Mouse (Mus musculus): Measurements from ENCODE around the gene Kcnrg. TPM values are rescaled to one million over a fixed set of nuclear protein-coding genes. Genes with fewer than 3 reads are reported as not detected.
"Not testable (repeated sequence)": the region's sequence is repeated elsewhere in the genome, so short reads cannot be mapped to it uniquely, and the experiment has no call there.

Gene Kcnrg
- 1.7 and 2.7 TPM in 2 replicates for polyA plus RNA-seq (2016; fragmentation: Nextera tagmentation; extraction: Ambion mirVana)

DNA sequence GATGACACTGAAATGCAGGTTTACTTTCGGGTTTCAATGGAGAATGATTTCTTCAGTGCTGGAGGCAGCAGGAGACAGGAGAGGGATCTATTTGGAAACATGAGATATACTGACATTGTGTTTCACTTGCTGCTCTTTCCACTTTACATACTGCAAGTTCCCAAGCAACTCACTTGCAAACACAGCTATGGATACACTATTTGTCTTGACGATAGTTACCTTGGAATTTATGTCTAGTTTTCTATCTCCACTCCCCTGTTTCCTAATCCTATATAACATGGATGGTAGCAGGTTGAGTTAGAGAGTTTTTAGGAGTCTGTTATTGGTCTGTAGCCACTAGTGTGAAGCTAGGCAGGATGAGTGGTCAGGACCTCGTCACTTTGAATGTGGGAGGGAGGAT lies at the start of gene Kcnrg:
Gene Kcnrg (plus strand): TSS at position 301 of the 400 bp plus-strand sequence.
- no peak within 1 kb of the TSS for H3K4me3 ChIP-seq (replicated peaks)
- no peak within 1 kb of the TSS for H3K27ac ChIP-seq
- H3K9ac ChIP-seq: no peak within 1 kb of the TSS
- H3K27me3 ChIP-seq: no peaks in the 10 kb centered on the region
- H3K9me3 ChIP-seq: no peaks in the 10 kb centered on the region
- H3K4me2 ChIP-seq: no peak within 1 kb of the TSS
- H3K4me1 ChIP-seq: no peaks in the 10 kb centered on the region
- WGBS: 90% methylated on average over 3 of the region's 3 CpGs
- ATAC-seq (ENCODE audit: low FRiP score): no peak
- H3K36me3 ChIP-seq (replicated peaks): peaks cover 33% of the 10 kb centered on the region

DNA sequence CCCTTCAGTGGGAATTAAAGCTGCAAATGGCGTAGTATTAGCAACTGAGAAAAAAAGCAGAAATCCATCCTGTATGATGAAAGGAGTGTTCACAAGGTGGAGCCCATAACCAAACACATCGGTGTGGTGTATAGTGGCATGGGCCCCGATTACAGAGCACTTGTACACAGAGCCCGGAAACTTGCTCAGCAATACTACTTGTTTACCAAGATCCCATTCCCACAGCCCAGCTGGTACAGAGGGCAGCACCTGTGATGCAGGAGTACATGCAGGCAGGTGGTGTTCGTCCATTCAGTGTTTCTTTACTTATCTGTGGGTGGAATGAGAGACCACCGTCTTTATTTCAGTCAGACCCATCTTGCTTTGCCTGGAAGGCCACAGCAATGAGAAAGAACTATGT lies 48.4 kb upstream of the Kcnrg start:
- Histone ChIP-seq H3K27me3 (no peaks in the 10 kb centered on the region), H3K4me1 (peaks cover 11% of the 10 kb centered on the region; the same call in 1 of the 2 replicates), H3K9me3 (no peaks in the 10 kb centered on the region), H3K4me2 (no peak overlapping the region), H3K27ac (no peak overlapping the region), H3K9ac (no peak overlapping the region), H3K36me3 (replicated peaks) (no peaks in the 10 kb centered on the region), H3K4me3 (replicated peaks) (no peak overlapping the region)
- whole genome bisulfite sequencing: 86% methylated on average over 6 of the region's 6 CpGs
- no peak for ATAC-seq (ENCODE audit: low FRiP score)

GRCm38 (mm10) chr14:61559856-61560255 lies 47.4 kb upstream of the Kcnrg start:
- Histone ChIP-seq H3K27me3 (no peaks in the 10 kb centered on the region), H3K4me1 (peaks cover 11% of the 10 kb centered on the region; the same call in 1 of the 2 replicates), H3K36me3 (replicated peaks) (no peaks in the 10 kb centered on the region), H3K27ac (no peak overlapping the region), H3K4me3 (replicated peaks) (no peak overlapping the region), H3K4me2 (no peak overlapping the region), H3K9ac (no peak overlapping the region), H3K9me3 (no peaks in the 10 kb centered on the region)
- 87% methylated on average over 3 of the region's 3 CpGs for WGBS
- no peak for ATAC-seq (ENCODE audit: low FRiP score)

DNA sequence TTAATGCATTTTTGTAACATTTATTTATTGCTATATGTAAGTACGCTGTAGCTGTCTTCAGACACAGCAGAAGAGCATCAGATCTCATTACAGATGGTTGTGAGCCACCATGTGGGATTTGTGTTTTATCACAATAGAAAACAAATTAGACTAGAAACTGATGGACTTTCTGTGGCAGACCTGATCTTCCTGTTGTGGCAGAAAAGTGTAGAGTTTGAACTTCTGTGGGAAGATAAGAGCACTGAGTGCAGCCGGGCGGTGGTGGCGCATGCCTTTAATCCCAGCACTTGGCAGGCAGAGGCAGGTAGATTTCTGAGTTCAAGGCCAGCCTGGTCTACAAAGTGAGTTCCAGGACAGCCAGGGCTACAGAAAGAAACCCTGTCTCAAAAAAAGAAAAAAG lies 41.0 kb upstream of the Kcnrg start:
- H3K4me1 ChIP-seq; H3K9me3 ChIP-seq; H3K4me2 ChIP-seq; H3K27ac ChIP-seq; H3K27me3 ChIP-seq; H3K4me3 ChIP-seq (replicated peaks); H3K9ac ChIP-seq; H3K36me3 ChIP-seq (replicated peaks); ATAC-seq (ENCODE audit: low FRiP score): not testable (repeated sequence)
- 89% methylated on average over 4 of the region's 4 CpGs for WGBS

DNA sequence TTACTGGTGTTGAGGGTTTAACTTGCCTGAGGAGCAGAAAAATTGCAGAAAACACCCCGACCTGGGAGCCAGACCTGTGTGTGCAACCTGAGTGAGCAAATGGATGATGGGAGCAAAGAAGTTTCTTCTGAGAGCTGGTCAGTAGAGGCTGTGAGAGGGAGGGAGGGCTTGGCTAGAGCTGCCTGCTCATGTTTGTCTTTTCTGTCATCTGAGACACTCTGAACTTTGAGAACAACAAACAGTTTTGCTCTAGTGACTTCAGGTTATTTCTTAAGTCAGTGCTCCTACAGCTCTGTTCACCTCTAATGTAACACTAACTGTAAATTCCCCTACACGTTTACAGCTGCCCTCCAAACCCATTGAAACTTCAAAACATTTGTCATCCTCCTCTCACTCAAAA lies 37.9 kb upstream of the Kcnrg start:
- WGBS: 72% methylated on average over 2 of the region's 2 CpGs
- ATAC-seq (ENCODE audit: low FRiP score): no peak
- Histone ChIP-seq H3K27me3 (no peaks in the 10 kb centered on the region), H3K9me3 (no peaks in the 10 kb centered on the region), H3K4me1 (no peaks in the 10 kb centered on the region), H3K4me3 (replicated peaks) (no peak overlapping the region), H3K36me3 (replicated peaks) (no peaks in the 10 kb centered on the region), H3K4me2 (no peak overlapping the region), H3K9ac (no peak overlapping the region), H3K27ac (no peak overlapping the region)

- 11% methylated on average over 4 of the region's 4 CpGs for WGBS
- Histone ChIP-seq H3K4me3 (replicated peaks) (no peak overlapping the region), H3K4me1 (no peaks in the 10 kb centered on the region), H3K27ac (no peak overlapping the region), H3K4me2 (no peak overlapping the region), H3K9me3 (no peaks in the 10 kb centered on the region), H3K27me3 (no peaks in the 10 kb centered on the region), H3K36me3 (replicated peaks) (no peaks in the 10 kb centered on the region), H3K9ac (no peak overlapping the region)
- no peak for ATAC-seq (ENCODE audit: low FRiP score)
Observed at GRCm38 (mm10) chr14:61571366-61571765, 35.9 kb upstream of the Kcnrg start.

DNA sequence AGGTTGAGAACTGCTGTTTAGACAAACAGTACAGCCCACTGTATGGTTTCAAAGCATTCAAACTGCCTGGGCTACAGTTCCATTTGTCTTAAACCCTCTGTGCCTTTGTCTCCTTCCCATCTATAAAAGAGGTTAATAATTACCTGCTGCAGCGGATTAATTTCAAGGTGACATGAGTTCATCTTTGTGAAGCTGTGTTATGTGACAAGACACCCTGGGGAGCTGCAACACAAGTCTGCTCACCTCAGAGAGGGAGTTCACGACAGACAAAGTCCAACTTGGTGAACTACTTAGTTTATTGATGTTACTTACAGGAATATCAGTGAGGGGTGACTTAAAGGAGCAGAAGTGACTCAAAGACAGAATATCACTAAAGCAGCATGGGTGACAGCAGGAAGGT lies 35.1 kb upstream of the Kcnrg start:
- H3K27ac ChIP-seq: no peak overlapping the region

GRCm38 (mm10) chr14:61575066-61575465 lies 32.2 kb upstream of the Kcnrg start:
- H3K4me3 ChIP-seq (replicated peaks): no peak overlapping the region
- H3K9me3 ChIP-seq: no peaks in the 10 kb centered on the region
- WGBS: 87% methylated on average over 10 of the region's 10 CpGs
- no peaks in the 10 kb centered on the region for H3K4me1 ChIP-seq
- H3K27me3 ChIP-seq: no peaks in the 10 kb centered on the region
- no peak for ATAC-seq (ENCODE audit: low FRiP score)
- no peak overlapping the region for H3K4me2 ChIP-seq
- no peak overlapping the region for H3K27ac ChIP-seq
- H3K9ac ChIP-seq: no peak overlapping the region
- no peaks in the 10 kb centered on the region for H3K36me3 ChIP-seq (replicated peaks)

More for the DNA sequence above, 35.1 kb upstream of the Kcnrg start:
- no peak overlapping the region for H3K4me2 ChIP-seq
- no peaks in the 10 kb centered on the region for H3K4me1 ChIP-seq
- no peaks in the 10 kb centered on the region for H3K36me3 ChIP-seq (replicated peaks)
- no peaks in the 10 kb centered on the region for H3K27me3 ChIP-seq
- no peak for ATAC-seq (ENCODE audit: low FRiP score)
- no peaks in the 10 kb centered on the region for H3K9me3 ChIP-seq
- WGBS: 63% methylated on average over 2 of the region's 2 CpGs
- no peak overlapping the region for H3K4me3 ChIP-seq (replicated peaks)
- no peak overlapping the region for H3K9ac ChIP-seq

- Histone ChIP-seq H3K4me3 (replicated peaks) (no peak overlapping the region), H3K27ac (no peak overlapping the region), H3K9me3 (no peaks in the 10 kb centered on the region), H3K9ac (no peak overlapping the region), H3K4me2 (no peak overlapping the region), H3K4me1 (no peaks in the 10 kb centered on the region), H3K36me3 (replicated peaks) (no peaks in the 10 kb centered on the region), H3K27me3 (no peaks in the 10 kb centered on the region)
- ATAC-seq (ENCODE audit: low FRiP score): no peak
- whole genome bisulfite sequencing: 92% methylated on average over 8 of the region's 8 CpGs
Observed at GRCm38 (mm10) chr14:61575941-61576340, 31.3 kb upstream of the Kcnrg start.

DNA sequence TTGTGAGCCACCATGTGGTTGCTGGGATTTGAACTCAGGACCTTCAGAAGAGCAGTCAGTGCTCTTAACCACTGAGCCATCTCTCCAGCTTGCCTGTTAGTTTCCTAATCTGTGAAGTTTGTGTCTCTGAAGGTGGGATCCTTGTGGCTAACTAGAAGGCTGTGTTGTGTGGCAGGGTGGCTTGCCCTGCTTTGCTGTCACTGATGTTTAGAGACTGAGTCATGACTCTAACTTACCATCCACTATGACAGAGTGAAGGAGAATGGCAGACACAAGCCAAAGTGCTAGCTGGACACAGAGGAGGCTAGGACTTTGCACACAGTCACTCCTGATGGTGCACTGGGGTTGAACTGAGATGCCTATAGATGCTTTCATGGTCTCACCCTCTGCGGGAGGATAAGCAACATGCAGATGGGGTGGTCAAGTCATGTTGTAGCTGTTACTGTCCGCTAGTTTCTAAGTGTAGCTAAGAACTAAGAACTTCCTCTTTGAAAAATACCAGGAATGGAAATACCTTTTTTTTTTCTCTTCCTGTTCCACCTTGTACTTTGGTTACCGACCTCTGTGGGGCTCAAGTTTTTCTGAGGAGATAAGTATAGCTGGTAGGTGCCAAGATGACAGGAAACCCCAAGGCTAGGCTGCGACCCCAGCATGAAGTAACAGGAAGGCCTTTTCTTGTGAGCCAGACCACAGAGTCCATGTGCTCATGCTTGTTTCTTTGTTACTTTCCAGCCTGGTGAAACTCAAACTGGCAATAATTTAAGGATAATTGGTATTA lies 17.8 kb upstream of the Kcnrg start:
- H3K4me2 ChIP-seq: no peak overlapping the region
- no peak for ATAC-seq (ENCODE audit: low FRiP score)
- H3K9ac ChIP-seq: no peak overlapping the region
- H3K27ac ChIP-seq: no peak overlapping the region
- no peaks in the 10 kb centered on the region for H3K4me1 ChIP-seq
- H3K4me3 ChIP-seq (replicated peaks): no peak overlapping the region
- WGBS: 90% methylated on average over 4 of the region's 4 CpGs
- H3K27me3 ChIP-seq: no peaks in the 10 kb centered on the region
- H3K36me3 ChIP-seq (replicated peaks): no peaks in the 10 kb centered on the region
- no peaks in the 10 kb centered on the region for H3K9me3 ChIP-seq

DNA sequence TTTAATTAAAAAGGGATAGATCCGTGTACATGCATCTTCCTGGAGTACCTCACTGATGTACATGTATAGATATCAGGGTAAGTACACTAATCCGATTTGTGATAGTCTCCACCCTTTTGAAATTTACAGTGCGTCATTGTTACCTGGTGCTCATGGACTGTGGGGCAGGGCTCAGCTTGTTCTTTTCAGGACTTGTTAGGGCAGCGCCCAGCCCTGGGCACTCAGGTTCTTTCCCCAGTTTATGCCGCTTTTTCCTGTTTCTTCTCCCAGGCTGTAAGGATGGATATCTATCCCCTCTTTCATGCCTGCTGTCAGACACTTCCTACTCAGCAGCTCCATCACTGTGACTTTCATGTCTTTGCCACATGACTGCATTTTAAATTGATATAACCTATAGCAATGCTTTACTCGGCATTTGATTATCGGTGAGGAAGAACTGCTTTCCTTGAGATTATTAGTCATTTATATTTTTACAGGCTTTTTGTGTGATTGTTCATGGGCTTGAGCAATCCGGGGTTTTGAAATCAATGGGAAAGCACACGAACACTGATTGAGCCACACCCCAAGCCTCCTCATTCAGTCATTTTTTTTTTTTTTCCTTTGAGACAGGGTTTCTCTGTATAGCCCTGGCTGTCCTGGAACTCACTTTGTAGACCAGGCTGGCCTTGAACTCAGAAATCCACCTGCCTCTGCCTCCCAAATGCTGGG lies 10.4 kb upstream of the Kcnrg start:
- peaks cover 3% of the 10 kb centered on the region; the same call in 1 of the 2 replicates for H3K36me3 ChIP-seq (replicated peaks)
- no peak for ATAC-seq (ENCODE audit: low FRiP score)
- peaks cover 15% of the 10 kb centered on the region for H3K4me1 ChIP-seq
- no peak overlapping the region for H3K4me2 ChIP-seq
- WGBS: 91% methylated on average over 9 of the region's 9 CpGs
- no peak overlapping the region for H3K4me3 ChIP-seq (replicated peaks)
- H3K9me3 ChIP-seq: no peaks in the 10 kb centered on the region
- H3K27ac ChIP-seq: no peak overlapping the region
- no peak overlapping the region for H3K9ac ChIP-seq
- no peaks in the 10 kb centered on the region for H3K27me3 ChIP-seq

DNA sequence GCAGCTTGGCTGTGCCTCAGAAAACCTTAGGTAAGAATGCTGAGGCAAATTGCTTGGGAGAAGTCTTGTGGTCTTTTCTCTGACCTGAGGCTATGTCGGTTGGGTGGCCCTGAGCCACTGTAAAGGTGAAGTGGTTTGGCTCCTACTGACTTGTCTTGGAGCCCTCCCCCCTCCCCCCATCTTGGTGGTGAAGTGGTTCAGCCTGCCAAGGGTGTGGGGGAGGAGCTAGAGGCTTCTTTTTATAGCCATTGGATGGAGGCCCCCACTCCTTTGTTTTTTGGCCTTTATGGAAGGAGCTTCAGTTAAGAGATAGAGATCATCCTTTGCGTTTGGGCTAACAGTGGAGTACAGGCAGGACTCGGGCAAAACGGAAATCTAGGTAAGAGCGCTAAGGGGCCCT lies 9.3 kb upstream of the Kcnrg start, which contains the start of gene Trim13:
Gene Trim13 (plus strand): TSS at position 280 of the 400 bp plus-strand sequence.
- H3K4me2 ChIP-seq: peak within 1 kb of the TSS; percentile 55
- H3K36me3 ChIP-seq (replicated peaks): peaks cover 4% of the 10 kb centered on the region; the same call in 1 of the 2 replicates
- no peaks in the 10 kb centered on the region for H3K27me3 ChIP-seq
- H3K27ac ChIP-seq: no peak within 1 kb of the TSS
- peak within 1 kb of the TSS; percentile 87 for H3K4me3 ChIP-seq (replicated peaks)
- H3K4me1 ChIP-seq: peaks cover 17% of the 10 kb centered on the region
- ATAC-seq (ENCODE audit: low FRiP score): no peak
- H3K9ac ChIP-seq: no peak within 1 kb of the TSS
- 44% methylated on average over 5 of the region's 5 CpGs for WGBS
- no peaks in the 10 kb centered on the region for H3K9me3 ChIP-seq
